Mouse (Mus musculus) kidney, postnatal 4 days (tissue): Measurements from ENCODE around the gene Dscam.

Experiments
- DNase-seq, 2 experiments: peaks; one replicate each; pipeline ENCODE4 v3.0.0; 2021; ENCODE audit warnings: mixed read lengths in 2 of 2

Gene Dscam

GRCm38 (mm10) chr16:96855060-96855459, 315.5 kb downstream of the Dscam start:
- no peak for DNase-seq

DNA sequence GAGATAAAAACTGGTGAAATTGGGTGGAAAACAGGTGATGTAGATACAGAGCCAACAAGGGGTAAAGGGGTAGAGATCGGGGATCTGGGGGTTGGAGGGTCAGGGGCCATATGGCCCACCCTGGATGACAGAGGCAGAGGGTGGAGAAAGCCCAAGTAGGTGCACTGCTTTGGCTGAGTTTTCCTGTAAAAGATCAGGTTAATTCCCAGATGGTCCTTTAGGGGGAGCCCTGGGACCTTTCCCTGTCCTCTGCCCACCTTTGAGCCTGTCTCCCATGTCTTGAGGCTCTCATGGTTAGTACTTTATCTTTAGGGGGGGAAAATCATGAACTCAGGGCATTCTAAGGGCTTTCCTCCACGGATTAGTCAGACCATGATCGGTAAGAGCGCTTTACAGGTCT, 318.2 kb downstream of the Dscam start:
- DNase-seq: peak; percentile 10 to 22

DNA sequence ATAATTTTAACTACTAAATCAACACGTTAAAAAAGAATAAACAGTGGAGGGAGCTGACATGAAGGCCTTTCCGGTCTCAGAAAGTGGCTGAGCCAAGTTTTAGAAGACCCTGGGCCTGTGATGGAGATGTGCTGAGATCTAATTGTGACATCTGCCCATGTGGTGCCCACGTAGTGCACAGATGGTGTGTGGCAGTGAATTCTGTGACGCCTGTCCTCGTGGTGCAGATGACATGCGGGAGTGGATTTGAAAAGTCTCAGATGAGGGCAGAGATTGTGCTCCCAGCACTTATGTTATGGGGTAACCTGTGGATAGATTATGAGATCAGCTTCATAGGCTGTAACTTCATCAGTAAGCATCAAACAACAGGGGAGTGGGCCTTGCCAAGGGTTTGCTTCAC, 321.6 kb downstream of the Dscam start:
- no peak for DNase-seq

GRCm38 (mm10) chr16:96846585-96846984, 324.0 kb downstream of the Dscam start:
- no peak for DNase-seq

- peak in 1 of 2 experiments; percentile 4 for DNase-seq
Observed at GRCm38 (mm10) chr16:96846113-96846512, 324.4 kb downstream of the Dscam start.

DNA sequence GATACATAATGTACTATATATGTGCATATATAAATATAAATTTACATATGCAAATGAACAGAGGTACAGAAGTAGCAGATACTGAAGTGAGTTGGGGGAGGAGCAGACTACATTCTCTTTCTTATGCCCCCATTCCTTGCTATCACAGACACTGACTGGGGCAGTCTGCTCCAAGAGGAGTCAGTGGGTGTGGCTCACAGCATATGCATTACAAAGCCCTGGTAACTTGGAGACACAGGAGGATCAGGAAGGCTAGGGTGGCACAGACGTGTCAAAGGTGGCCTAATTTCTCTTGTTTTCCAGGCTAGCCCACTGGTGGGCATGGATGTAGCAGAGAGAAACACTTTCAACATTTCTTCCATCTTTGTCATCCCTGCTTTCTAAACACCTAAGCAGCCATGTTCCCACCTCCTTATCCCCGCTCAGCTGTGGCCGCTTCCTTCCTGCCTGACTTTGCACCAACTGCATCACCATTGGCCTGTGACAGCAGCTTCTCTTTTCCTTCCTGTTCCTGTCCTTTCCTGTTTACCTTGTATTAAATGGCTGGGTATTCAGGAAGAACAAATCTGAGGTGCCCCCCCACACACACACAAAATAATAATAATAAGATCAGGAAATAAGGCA, 325.0 kb downstream of the Dscam start:
- no peak for DNase-seq

- no peak for DNase-seq
Observed at GRCm38 (mm10) chr16:96843691-96844400, 326.7 kb downstream of the Dscam start.

GRCm38 (mm10) chr16:96842829-96843360, 327.7 kb downstream of the Dscam start:
- no peak for DNase-seq

DNA sequence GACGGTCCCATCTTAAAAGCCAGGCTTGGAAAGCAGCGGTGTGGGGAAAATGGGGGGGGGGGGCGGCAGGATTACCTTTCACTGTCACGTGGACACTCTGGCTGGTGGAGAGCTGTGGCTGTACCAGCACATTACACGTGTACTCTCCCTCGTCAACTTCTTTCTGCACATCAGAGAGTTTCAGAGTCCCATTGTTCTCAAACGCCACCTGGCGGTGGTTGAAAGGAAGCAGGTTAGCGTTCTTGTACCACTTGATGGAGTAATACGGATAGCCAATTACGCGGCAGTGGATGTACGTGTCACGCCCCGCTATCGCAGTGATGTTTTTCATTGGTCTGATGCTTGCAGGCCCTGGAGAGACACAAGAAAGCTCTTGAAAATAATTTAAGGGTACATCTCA, 350.9 kb downstream of the Dscam start:
- DNase-seq: peak; percentile 78 to 84

DNA sequence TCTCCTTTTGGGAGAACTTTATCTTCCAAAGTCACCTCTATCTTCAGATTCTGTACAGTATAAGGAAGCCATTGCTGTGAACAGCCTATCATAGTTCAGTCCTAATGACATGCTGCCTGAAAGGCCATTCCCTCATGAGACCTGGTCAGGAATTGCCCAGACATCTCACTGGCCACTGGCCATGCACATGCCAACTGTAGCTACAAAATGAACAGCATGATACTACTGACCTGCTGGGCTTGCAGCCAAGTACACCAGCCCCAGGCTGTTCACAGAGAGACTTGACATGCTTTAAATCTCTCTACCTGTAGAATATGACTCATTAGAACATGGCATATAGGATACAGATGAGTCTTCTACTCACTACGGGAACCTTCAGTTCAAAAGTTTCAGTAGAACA, 364.3 kb downstream of the Dscam start:
- peak in 1 of 2 experiments; percentile 5 for DNase-seq

GRCm38 (mm10) chr16:96802636-96803035, 367.9 kb downstream of the Dscam start:
- DNase-seq: no peak

GRCm38 (mm10) chr16:96801650-96802237, 368.8 kb downstream of the Dscam start:
- no peak for DNase-seq

- peak; percentile 59 to 68 for DNase-seq
Observed at GRCm38 (mm10) chr16:96795431-96795830, 375.1 kb downstream of the Dscam start.

DNA sequence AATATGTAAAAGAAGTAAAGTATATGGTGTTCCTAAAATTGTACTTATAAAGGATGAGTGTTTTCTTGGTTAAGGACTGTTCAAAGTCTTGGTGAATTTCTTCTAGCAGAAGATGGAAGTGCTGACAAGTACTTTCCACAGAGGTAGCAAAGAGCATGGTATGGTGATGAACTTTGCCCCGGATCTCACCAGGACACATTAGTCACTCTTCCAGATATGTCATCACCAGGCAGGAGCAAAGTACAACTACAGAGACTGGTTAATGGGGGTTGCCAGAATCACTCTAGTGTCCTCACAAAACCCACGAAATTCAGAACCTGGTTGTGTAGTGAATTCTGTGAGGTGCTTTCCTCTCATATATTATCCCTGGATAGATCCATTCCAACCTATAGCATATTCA, 379.2 kb downstream of the Dscam start:
- no peak for DNase-seq

GRCm38 (mm10) chr16:96788286-96788685, 382.3 kb downstream of the Dscam start:
- no peak for DNase-seq

- DNase-seq: no peak
Observed at GRCm38 (mm10) chr16:96779021-96779420, 391.5 kb downstream of the Dscam start.

DNA sequence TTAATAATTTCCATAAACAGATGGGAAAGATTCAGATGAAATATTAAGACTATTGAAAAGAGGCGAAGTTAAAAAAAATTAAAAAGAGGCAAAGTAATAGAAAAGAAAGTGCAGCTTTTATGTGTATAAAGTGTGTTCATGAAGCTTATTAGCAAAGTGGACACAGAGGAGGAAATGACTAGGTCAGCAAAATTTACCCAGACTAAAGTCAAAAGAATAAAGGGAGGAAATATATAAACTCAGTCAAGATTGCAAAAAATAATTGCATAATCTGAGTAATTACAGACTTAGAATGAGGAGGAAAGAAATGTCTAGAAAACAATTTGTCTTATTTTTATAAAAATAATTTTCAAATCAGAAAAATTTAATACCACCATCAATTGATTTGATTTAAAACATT, 396.3 kb downstream of the Dscam start:
- no peak for DNase-seq

DNA sequence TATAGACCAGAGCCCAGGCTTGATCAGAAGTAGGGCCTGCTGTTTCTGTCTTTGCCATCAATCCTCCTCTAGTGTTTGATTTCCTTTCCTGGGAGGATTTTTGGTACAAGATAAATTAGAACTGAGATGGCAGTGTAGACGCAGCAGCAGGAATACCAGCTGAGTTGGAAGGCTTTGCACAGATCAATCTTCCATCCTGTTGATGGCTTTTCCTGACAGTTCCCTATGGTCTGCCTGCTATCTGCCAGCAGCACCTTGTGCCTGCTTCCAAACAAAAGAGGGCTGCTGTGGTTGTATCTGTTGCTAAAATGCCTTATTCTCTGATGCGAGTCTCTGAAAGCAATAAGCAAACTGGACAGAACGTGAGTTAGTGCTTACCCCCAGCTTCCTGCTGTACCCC, 402.6 kb downstream of the Dscam start:
- no peak for DNase-seq

DNA sequence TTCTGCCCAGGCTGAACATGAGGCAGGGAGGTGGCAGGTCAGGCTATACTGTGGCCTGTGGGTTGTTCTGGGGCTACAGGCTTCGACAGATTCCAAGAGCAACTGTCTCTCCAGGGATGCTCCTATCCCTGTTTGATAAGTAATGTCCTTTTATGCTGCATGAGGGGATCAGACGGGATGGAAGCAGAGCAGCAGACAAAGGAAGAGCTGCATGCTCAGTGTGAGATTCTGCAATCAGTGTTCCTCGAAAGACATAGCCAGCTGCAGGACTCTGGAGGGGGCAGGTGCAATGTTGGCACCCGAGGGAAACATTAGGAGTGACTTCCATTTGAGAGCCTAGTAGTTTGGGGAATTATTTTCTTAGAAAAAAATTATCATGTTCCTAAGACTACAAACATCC, 403.0 kb downstream of the Dscam start:
- DNase-seq: no peak

DNA sequence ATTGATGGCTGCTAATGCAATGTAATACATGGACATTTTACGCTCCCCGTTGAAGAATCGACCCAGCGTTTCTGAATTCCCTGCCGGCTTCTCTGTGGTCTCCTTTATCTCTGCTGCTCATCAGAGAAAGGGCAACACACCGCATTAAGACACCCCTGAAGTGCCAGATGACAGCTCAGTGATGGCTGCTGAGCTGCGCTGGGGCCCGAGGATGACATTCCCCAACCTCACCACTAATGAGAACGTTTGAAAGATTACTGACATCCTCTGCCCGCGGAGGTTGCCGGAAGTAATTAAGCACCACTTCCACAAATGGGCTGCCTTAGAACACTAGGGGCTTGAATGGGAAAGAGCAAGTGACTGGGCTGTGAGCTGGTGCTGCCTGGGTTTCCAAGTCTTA, 409.3 kb downstream of the Dscam start:
- DNase-seq: no peak

- no peak for DNase-seq
Observed at GRCm38 (mm10) chr16:96759081-96759603, 411.4 kb downstream of the Dscam start.

GRCm38 (mm10) chr16:96758381-96758780, 412.2 kb downstream of the Dscam start:
- DNase-seq: no peak

DNA sequence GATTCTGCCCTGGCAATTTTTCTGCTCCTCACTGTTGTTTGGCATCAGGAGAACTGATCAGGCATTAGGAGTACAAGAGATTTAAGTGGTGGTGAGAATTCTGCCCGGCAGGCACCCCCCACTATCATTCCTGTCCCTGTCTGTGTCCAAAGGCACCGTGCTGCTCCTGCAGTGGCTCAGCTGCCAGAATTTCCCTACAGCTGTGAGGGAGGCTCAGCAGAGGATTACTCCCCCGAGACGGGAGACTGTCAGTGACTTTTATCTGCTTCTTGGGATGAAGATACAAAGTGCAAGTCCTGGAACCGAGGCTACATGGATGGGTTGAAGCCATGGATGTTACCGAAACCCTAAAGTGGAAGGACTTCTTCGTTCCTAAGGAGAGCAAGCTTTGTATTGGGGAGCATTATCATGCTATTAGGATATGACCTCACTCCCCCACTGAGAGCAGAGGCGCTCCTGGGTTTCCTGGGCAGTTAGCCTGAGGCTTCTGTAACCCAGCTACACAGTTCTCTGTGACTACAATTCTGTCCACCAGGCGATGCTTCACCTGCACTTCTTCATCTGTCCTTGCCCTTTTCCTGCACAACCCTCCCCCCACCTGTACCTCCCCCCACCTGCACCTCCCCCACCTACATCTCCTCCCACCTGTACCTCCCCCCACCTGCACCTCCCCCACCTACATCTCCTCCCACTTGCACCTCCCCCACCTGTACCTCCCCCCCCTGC, 412.8 kb downstream of the Dscam start:
- peak; percentile 6 to 16 for DNase-seq
